Mouse (Mus musculus): ENCODE data around the gene Babam2. TPM values are rescaled to one million over a fixed set of nuclear protein-coding genes. Genes with fewer than 3 reads are reported as not detected.

The Babam2 gene
- total and polyA plus RNA-seq, 2 experiments from 2014 or later, result 31.2 to 66.2 TPM

GRCm38 (mm10) chr5:31771921-31772320 is 74.4 kb downstream of the Babam2 start:
- H3K4me2 ChIP-seq (ENCODE audit: low read depth, low read length), result no peak overlapping the region
- H3K9ac ChIP-seq (replicated peaks; ENCODE audit: low read length), result no peak overlapping the region
- ATAC-seq, result no peak
- no peak for DNase-seq (ENCODE audit: low spot score)
- no peaks in the 10 kb centered on the region for H3K27me3 ChIP-seq (ENCODE audit: insufficient read depth, low read length)
- H3K36me3 ChIP-seq (ENCODE audit: insufficient read depth, low read length), result no peaks in the 10 kb centered on the region
- H3K4me1 ChIP-seq (ENCODE audit: insufficient read depth, low read length), result no peaks in the 10 kb centered on the region
- TF ChIP-seq CTCF (IDR thresholded peaks at IDR 0.05; ENCODE audit: low read depth), result no peak
- H3K4me3 ChIP-seq (ENCODE audit: low read length), result no peak overlapping the region
- no peaks in the 10 kb centered on the region for H3K9me3 ChIP-seq (ENCODE audit: low read length)
- no peak overlapping the region for H3K27ac ChIP-seq
- WGBS, result 98% methylated on average over 4 of the region's 4 CpGs

GRCm38 (mm10) chr5:31774976-31775375 is 77.5 kb downstream of the Babam2 start:
- no peak for ATAC-seq
- Histone ChIP-seq H3K4me3 (ENCODE audit: low read length) (no peak overlapping the region), H3K9me3 (ENCODE audit: low read length) (no peaks in the 10 kb centered on the region), H3K36me3 (ENCODE audit: insufficient read depth, low read length) (no peaks in the 10 kb centered on the region), H3K4me1 (ENCODE audit: insufficient read depth, low read length) (no peaks in the 10 kb centered on the region), H3K4me2 (ENCODE audit: low read depth, low read length) (no peak overlapping the region), H3K9ac (replicated peaks; ENCODE audit: low read length) (no peak overlapping the region), H3K27ac (no peak overlapping the region), H3K27me3 (ENCODE audit: insufficient read depth, low read length) (no peaks in the 10 kb centered on the region)
- DNase-seq (ENCODE audit: low spot score), result no peak
- 94% methylated on average over 6 of the region's 6 CpGs for WGBS
- TF ChIP-seq CTCF (IDR thresholded peaks at IDR 0.05; ENCODE audit: low read depth), result no peak

GRCm38 (mm10) chr5:31781624-31782023 is 84.1 kb downstream of the Babam2 start:
- ATAC-seq (no peak), DNase-seq (ENCODE audit: low spot score) (no peak)
- H3K4me3 ChIP-seq (ENCODE audit: low read length), result no peak overlapping the region
- no peak overlapping the region for H3K9ac ChIP-seq (replicated peaks; ENCODE audit: low read length)
- WGBS, result 84% methylated on average over 5 of the region's 5 CpGs
- H3K27ac ChIP-seq, result no peak overlapping the region
- no peak overlapping the region for H3K4me2 ChIP-seq (ENCODE audit: low read depth, low read length)
- TF ChIP-seq CTCF (IDR thresholded peaks at IDR 0.05; ENCODE audit: low read depth), result no peak
- no peaks in the 10 kb centered on the region for H3K4me1 ChIP-seq (ENCODE audit: insufficient read depth, low read length)
- H3K27me3 ChIP-seq (ENCODE audit: insufficient read depth, low read length), result no peaks in the 10 kb centered on the region
- H3K36me3 ChIP-seq (ENCODE audit: insufficient read depth, low read length), result no peaks in the 10 kb centered on the region
- H3K9me3 ChIP-seq (ENCODE audit: low read length), result no peaks in the 10 kb centered on the region

GRCm38 (mm10) chr5:31787201-31787600 is 89.7 kb downstream of the Babam2 start:
- H3K9ac ChIP-seq (replicated peaks; ENCODE audit: low read length), result no peak overlapping the region
- 56% methylated on average over 3 of the region's 3 CpGs for WGBS
- no peaks in the 10 kb centered on the region for H3K27me3 ChIP-seq (ENCODE audit: insufficient read depth, low read length)
- no peak overlapping the region for H3K4me3 ChIP-seq (ENCODE audit: low read length)
- no peaks in the 10 kb centered on the region for H3K4me1 ChIP-seq (ENCODE audit: insufficient read depth, low read length)
- no peaks in the 10 kb centered on the region for H3K36me3 ChIP-seq (ENCODE audit: insufficient read depth, low read length)
- no peak overlapping the region for H3K4me2 ChIP-seq (ENCODE audit: low read depth, low read length)
- ATAC-seq (no peak), DNase-seq (ENCODE audit: low spot score) (no peak)
- H3K9me3 ChIP-seq (ENCODE audit: low read length), result no peaks in the 10 kb centered on the region
- no peak overlapping the region for H3K27ac ChIP-seq
- no peak for TF ChIP-seq CTCF (IDR thresholded peaks at IDR 0.05; ENCODE audit: low read depth)

- ATAC-seq (no peak), DNase-seq (ENCODE audit: low spot score) (no peak)
- Histone ChIP-seq H3K27ac (no peak overlapping the region), H3K9ac (replicated peaks; ENCODE audit: low read length) (no peak overlapping the region), H3K27me3 (ENCODE audit: insufficient read depth, low read length) (no peaks in the 10 kb centered on the region), H3K4me2 (ENCODE audit: low read depth, low read length) (no peak overlapping the region), H3K9me3 (ENCODE audit: low read length) (no peaks in the 10 kb centered on the region), H3K4me1 (ENCODE audit: insufficient read depth, low read length) (no peaks in the 10 kb centered on the region), H3K36me3 (ENCODE audit: insufficient read depth, low read length) (no peaks in the 10 kb centered on the region), H3K4me3 (ENCODE audit: low read length) (no peak overlapping the region)
- TF ChIP-seq CTCF (IDR thresholded peaks at IDR 0.05; ENCODE audit: low read depth), result no peak
- WGBS, result 72% methylated on average over 3 of the region's 3 CpGs
Measured at GRCm38 (mm10) chr5:31787622-31788021, 90.1 kb downstream of the Babam2 start.

GRCm38 (mm10) chr5:31792338-31792737 is 94.9 kb downstream of the Babam2 start:
- Histone ChIP-seq H3K4me3 (ENCODE audit: low read length) (no peak overlapping the region), H3K9ac (replicated peaks; ENCODE audit: low read length) (no peak overlapping the region), H3K36me3 (ENCODE audit: insufficient read depth, low read length) (no peaks in the 10 kb centered on the region), H3K4me2 (ENCODE audit: low read depth, low read length) (no peak overlapping the region), H3K9me3 (ENCODE audit: low read length) (no peaks in the 10 kb centered on the region), H3K27me3 (ENCODE audit: insufficient read depth, low read length) (no peaks in the 10 kb centered on the region), H3K27ac (no peak overlapping the region), H3K4me1 (ENCODE audit: insufficient read depth, low read length) (no peaks in the 10 kb centered on the region)
- DNase-seq (ENCODE audit: low spot score), result no peak
- TF ChIP-seq CTCF (IDR thresholded peaks at IDR 0.05; ENCODE audit: low read depth), result no peak
- WGBS, result 90% methylated on average over 6 of the region's 6 CpGs
- ATAC-seq, result no peak

- Histone ChIP-seq H3K4me1 (ENCODE audit: insufficient read depth, low read length) (no peaks in the 10 kb centered on the region), H3K27me3 (ENCODE audit: insufficient read depth, low read length) (no peaks in the 10 kb centered on the region), H3K4me2 (ENCODE audit: low read depth, low read length) (no peak overlapping the region), H3K9me3 (ENCODE audit: low read length) (no peaks in the 10 kb centered on the region), H3K9ac (replicated peaks; ENCODE audit: low read length) (no peak overlapping the region), H3K36me3 (ENCODE audit: insufficient read depth, low read length) (no peaks in the 10 kb centered on the region), H3K4me3 (ENCODE audit: low read length) (no peak overlapping the region), H3K27ac (no peak overlapping the region)
- TF ChIP-seq CTCF (IDR thresholded peaks at IDR 0.05; ENCODE audit: low read depth), result no peak
- ATAC-seq (no peak), DNase-seq (ENCODE audit: low spot score) (no peak)
- WGBS, result 88% methylated on average over 8 of the region's 8 CpGs
Measured at GRCm38 (mm10) chr5:31792863-31793262, 95.4 kb downstream of the Babam2 start.
